Mouse (Mus musculus): ENCODE results near the gene Pagr1b. TPM values are rescaled to one million over a fixed set of nuclear protein-coding genes. Genes with fewer than 3 reads are reported as not detected.
A peak's percentile ranks its signal among the peaks of the same experiment; 100 is the strongest.

Pagr1b gene
- not detected in 2 replicates for polyA plus RNA-seq (2014; fragmentation: Nextera tagmentation; extraction: Ambion mirVana)

DNA sequence TGATC is at the start of gene Pagr1b:
TSS of gene Pagr1b (minus strand) at position 4 of the 5 bp plus-strand sequence.
- peak within 1 kb of the TSS; percentile 86 for H3K9ac ChIP-seq (ENCODE audit: low read length)
- H3K27ac ChIP-seq (replicated peaks; ENCODE audit: low read depth, low read length) = peak within 1 kb of the TSS; percentile 85
- DNase-seq (ENCODE audit: low spot score) (no peak), ATAC-seq (ENCODE audit: insufficient number of reproducible peaks, low FRiP score, low TSS enrichment, low read depth) (no peak)
- no peaks in the 10 kb centered on the region for H3K9me3 ChIP-seq (ENCODE audit: control insufficient read depth, low read length)
- H3K4me3 ChIP-seq (ENCODE audit: low read depth, low read length) = peak within 1 kb of the TSS; percentile 64
- H3K4me1 ChIP-seq (ENCODE audit: control insufficient read depth, insufficient read depth, low read length) = peaks cover 34% of the 10 kb centered on the region
- peaks cover 4% of the 10 kb centered on the region; the same call in 1 of the 2 replicates for H3K36me3 ChIP-seq (ENCODE audit: control insufficient read depth, insufficient read depth, low read length)
- peak within 1 kb of the TSS; percentile 82 for H3K4me2 ChIP-seq (ENCODE audit: low read depth, severe bottlenecking)
- H3K27me3 ChIP-seq (ENCODE audit: control insufficient read depth, insufficient read depth, low read length) = no peaks in the 10 kb centered on the region

DNA sequence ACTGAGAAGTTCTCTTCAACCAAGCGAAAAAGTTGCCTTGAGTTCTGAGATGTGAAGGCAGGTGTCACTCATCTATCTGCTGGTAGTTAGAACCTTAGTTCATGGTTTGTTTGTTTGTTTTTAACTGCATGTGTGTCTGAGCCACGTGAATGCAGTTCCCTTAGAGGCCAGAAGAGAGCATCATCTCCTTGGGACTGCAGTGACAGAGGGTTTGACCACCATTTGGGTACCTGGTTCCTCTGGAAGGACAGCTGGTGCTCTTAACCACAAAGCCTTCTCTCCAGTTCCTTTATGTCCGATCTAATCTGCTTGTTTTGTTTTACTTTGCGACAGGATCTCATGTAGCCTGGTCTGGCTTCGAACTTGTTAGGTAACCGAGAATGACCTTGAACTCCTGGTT is 49.3 kb upstream of the Pagr1b start:
- no peak overlapping the region for H3K4me3 ChIP-seq (ENCODE audit: low read depth, low read length)
- WGBS = 90% methylated on average over 6 of the region's 6 CpGs
- no peak for DNase-seq (ENCODE audit: low spot score)
- H3K9ac ChIP-seq (ENCODE audit: low read length) = no peak overlapping the region
- no peaks in the 10 kb centered on the region for H3K9me3 ChIP-seq (ENCODE audit: control insufficient read depth, low read length)
- H3K27ac ChIP-seq (replicated peaks; ENCODE audit: low read depth, low read length) = no peak overlapping the region
- ATAC-seq (ENCODE audit: insufficient number of reproducible peaks, low FRiP score, low TSS enrichment, low read depth) = no peak
- H3K4me2 ChIP-seq (ENCODE audit: low read depth, severe bottlenecking) = no peak overlapping the region
- H3K4me1 ChIP-seq (ENCODE audit: control insufficient read depth, insufficient read depth, low read length) = no peaks in the 10 kb centered on the region
- H3K36me3 ChIP-seq (ENCODE audit: control insufficient read depth, insufficient read depth, low read length) = no peaks in the 10 kb centered on the region
- H3K27me3 ChIP-seq (ENCODE audit: control insufficient read depth, insufficient read depth, low read length) = no peaks in the 10 kb centered on the region

DNA sequence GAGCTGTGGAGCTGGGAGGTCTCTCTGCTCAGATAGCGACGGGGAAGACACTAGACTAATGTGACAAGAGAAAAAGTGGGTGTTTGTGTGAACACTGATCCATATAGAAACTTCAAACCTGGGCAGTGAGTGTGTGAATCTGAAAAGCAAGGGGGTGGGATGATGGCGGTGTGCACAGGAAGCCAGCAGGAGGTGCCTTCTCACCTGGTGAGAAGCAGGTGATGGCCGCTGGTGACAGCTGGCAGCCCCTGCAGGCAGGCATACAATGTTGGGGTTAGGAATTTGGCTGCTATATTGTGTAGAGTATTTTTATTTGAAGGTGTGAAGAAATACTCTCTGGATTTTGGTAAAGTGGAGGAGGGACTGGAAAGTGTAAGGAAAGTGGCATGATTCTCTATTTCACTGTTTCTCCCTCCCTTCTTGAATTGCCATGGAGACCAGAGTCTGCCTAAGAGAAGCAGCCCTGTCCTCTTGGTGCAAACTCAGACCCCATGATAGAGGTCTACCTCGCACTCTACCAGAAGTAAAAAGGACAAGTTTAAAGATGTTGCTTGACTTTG is 38.8 kb upstream of the Pagr1b start:
- no peak for DNase-seq (ENCODE audit: low spot score)
- H3K4me2 ChIP-seq (ENCODE audit: low read depth, severe bottlenecking) = no peak overlapping the region
- H3K27me3 ChIP-seq (ENCODE audit: control insufficient read depth, insufficient read depth, low read length) = no peaks in the 10 kb centered on the region
- H3K9me3 ChIP-seq (ENCODE audit: control insufficient read depth, low read length) = no peaks in the 10 kb centered on the region
- no peak overlapping the region for H3K27ac ChIP-seq (replicated peaks; ENCODE audit: low read depth, low read length)
- no peak overlapping the region for H3K4me3 ChIP-seq (ENCODE audit: low read depth, low read length)
- no peak overlapping the region for H3K9ac ChIP-seq (ENCODE audit: low read length)
- ATAC-seq (ENCODE audit: insufficient number of reproducible peaks, low FRiP score, low TSS enrichment, low read depth) = no peak
- no peaks in the 10 kb centered on the region for H3K4me1 ChIP-seq (ENCODE audit: control insufficient read depth, insufficient read depth, low read length)
- 72% methylated on average over 5 of the region's 5 CpGs for WGBS
- H3K36me3 ChIP-seq (ENCODE audit: control insufficient read depth, insufficient read depth, low read length) = no peaks in the 10 kb centered on the region

DNA sequence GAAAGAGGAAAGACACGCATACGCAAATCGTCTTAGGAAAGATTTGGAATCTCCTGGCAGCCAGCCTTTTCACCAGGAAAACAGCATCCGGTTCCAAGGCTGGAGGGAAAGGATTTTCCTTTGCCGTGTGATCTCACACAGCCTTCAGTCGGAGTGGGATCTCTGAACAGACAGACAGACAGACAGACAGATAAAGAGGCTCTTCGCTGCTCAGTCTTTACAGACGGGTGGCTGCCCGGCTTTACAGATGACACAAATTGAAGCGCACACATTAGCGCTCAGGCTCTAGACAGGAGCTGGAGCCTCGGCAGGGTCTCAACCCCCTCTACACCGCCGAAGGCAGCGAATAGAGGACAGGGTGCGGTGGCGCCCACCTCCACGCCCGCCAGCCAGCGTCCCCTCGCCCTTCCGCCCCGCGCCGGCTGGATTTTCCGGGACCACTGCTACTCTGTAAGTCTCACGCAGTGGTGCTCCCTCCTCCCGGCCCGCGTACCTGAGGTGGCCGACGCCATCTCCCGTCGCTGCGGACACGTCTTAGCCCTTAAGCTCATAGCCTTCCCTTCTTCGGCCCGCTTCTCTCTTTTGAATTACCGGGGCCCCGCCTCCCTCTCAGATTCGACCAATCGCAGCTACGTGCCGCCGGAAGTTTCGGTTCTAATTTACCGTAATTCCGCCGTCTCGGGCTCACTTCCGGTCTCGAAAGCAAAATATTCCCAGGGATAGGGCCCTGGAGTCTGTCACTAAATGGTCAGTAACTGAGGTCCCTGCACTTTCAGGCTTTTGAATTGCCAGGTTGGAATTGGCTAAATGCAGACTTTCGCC is 25.8 kb upstream of the Pagr1b start, which contains the start of gene Kif22:
TSS of gene Kif22 (minus strand) at position 621 of the 822 bp plus-strand sequence.
- Histone ChIP-seq H3K9ac (ENCODE audit: low read length) (peak within 1 kb of the TSS; percentile 84), H3K27ac (replicated peaks; ENCODE audit: low read depth, low read length) (peak within 1 kb of the TSS; percentile 50; the same call in 1 of the 2 replicates), H3K36me3 (ENCODE audit: control insufficient read depth, insufficient read depth, low read length) (peaks cover 3% of the 10 kb centered on the region; the same call in 1 of the 2 replicates), H3K4me2 (ENCODE audit: low read depth, severe bottlenecking) (peak within 1 kb of the TSS; percentile 79), H3K9me3 (ENCODE audit: control insufficient read depth, low read length) (no peaks in the 10 kb centered on the region), H3K4me1 (ENCODE audit: control insufficient read depth, insufficient read depth, low read length) (0 out of 2 replicates have a peak, but pooled peaks cover 10% of the 10 kb centered on the region), H3K27me3 (ENCODE audit: control insufficient read depth, insufficient read depth, low read length) (no peaks in the 10 kb centered on the region), H3K4me3 (ENCODE audit: low read depth, low read length) (peak within 1 kb of the TSS; percentile 92)
- peak; percentile 90 for DNase-seq (ENCODE audit: low spot score)
- ATAC-seq (ENCODE audit: insufficient number of reproducible peaks, low FRiP score, low TSS enrichment, low read depth) = peak; percentile 80; the same call in 1 of the 2 replicates
- under 1% methylated on average over 53 of the region's 53 CpGs for WGBS

DNA sequence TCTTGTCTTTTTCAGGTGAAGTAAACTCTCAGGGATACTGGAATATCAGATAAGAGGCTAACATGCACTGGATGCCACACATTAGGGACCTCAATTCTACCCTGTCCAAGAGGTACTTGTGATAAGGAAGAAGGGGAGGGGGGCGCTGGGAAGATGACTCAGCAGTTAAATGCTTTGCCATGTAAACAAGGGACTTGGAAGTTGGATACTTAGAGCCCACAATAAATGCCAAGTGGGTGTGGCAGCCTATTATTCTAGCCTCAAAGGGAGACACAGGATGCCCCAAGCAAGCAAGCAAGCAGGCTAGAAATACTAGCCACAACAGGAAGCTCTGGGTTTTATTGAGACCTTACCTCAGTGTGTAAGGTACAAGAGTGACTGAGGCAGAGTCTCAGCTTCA is 15.0 kb upstream of the Pagr1b start:
- no peaks in the 10 kb centered on the region for H3K9me3 ChIP-seq (ENCODE audit: control insufficient read depth, low read length)
- H3K4me1 ChIP-seq (ENCODE audit: control insufficient read depth, insufficient read depth, low read length) = peaks cover 7% of the 10 kb centered on the region
- no peak for DNase-seq (ENCODE audit: low spot score)
- H3K27ac ChIP-seq (replicated peaks; ENCODE audit: low read depth, low read length) = no peak overlapping the region
- peaks cover 40% of the 10 kb centered on the region for H3K36me3 ChIP-seq (ENCODE audit: control insufficient read depth, insufficient read depth, low read length)
- H3K27me3 ChIP-seq (ENCODE audit: control insufficient read depth, insufficient read depth, low read length) = no peaks in the 10 kb centered on the region
- H3K9ac ChIP-seq (ENCODE audit: low read length) = no peak overlapping the region
- no peak overlapping the region for H3K4me2 ChIP-seq (ENCODE audit: low read depth, severe bottlenecking)
- WGBS = 75% methylated on average over 1 of the region's 1 CpGs
- H3K4me3 ChIP-seq (ENCODE audit: low read depth, low read length) = no peak overlapping the region
- ATAC-seq (ENCODE audit: insufficient number of reproducible peaks, low FRiP score, low TSS enrichment, low read depth) = no peak

DNA sequence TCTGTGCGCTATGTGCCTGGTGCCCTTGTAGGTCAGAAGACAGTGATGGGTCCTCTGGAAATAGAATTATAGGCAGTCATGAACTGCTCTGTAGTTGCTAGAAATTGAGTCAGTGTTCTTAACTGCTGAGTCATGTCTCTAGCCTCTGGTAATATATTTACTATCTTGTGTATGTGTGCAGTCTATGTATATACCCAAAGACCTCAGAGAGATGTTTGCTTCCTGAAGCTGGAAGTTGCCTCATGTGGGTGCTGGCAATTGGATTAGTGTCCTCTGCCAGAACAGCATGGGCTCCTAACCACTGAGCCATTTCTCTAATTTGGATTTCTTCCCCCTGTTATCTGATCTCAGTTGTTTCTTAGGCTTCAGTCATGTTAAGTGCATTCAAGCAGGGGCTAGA is 13.9 kb upstream of the Pagr1b start:
- WGBS = 100% methylated on average over 1 of the region's 1 CpGs
- Histone ChIP-seq H3K9ac (ENCODE audit: low read length) (no peak overlapping the region), H3K9me3 (ENCODE audit: control insufficient read depth, low read length) (no peaks in the 10 kb centered on the region), H3K4me3 (ENCODE audit: low read depth, low read length) (no peak overlapping the region), H3K27ac (replicated peaks; ENCODE audit: low read depth, low read length) (no peak overlapping the region), H3K4me1 (ENCODE audit: control insufficient read depth, insufficient read depth, low read length) (peaks cover 7% of the 10 kb centered on the region), H3K27me3 (ENCODE audit: control insufficient read depth, insufficient read depth, low read length) (no peaks in the 10 kb centered on the region), H3K4me2 (ENCODE audit: low read depth, severe bottlenecking) (no peak overlapping the region), H3K36me3 (ENCODE audit: control insufficient read depth, insufficient read depth, low read length) (peaks cover 37% of the 10 kb centered on the region)
- ATAC-seq (ENCODE audit: insufficient number of reproducible peaks, low FRiP score, low TSS enrichment, low read depth) (no peak), DNase-seq (ENCODE audit: low spot score) (no peak)

DNA sequence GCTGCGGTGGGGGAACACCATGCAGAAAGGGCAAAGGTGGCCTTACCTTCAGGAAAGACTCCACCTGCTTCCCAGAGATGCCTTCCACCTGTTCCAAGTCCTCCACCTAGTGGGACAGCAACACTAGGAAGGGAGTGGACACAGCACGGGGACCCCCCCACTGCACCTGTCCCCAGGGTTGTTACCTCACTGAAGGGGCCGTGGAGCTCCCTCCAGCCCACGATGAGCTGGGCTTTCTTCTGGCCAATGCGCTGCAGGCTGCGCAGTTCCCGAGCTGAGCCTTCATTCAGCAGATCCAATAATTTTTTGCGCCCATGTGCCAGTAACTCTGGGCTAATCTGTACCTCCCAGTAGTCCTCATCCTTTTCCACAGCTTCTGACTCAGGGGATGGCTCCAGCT is 11.6 kb upstream of the Pagr1b start:
- no peak for ATAC-seq (ENCODE audit: insufficient number of reproducible peaks, low FRiP score, low TSS enrichment, low read depth)
- H3K4me1 ChIP-seq (ENCODE audit: control insufficient read depth, insufficient read depth, low read length) = peaks cover 23% of the 10 kb centered on the region
- no peaks in the 10 kb centered on the region for H3K9me3 ChIP-seq (ENCODE audit: control insufficient read depth, low read length)
- DNase-seq (ENCODE audit: low spot score) = peak; percentile 43
- H3K36me3 ChIP-seq (ENCODE audit: control insufficient read depth, insufficient read depth, low read length) = peaks cover 35% of the 10 kb centered on the region
- H3K4me2 ChIP-seq (ENCODE audit: low read depth, severe bottlenecking) = peak overlapping the region; percentile 52
- peak overlapping the region; percentile 97 for H3K4me3 ChIP-seq (ENCODE audit: low read depth, low read length)
- no peaks in the 10 kb centered on the region for H3K27me3 ChIP-seq (ENCODE audit: control insufficient read depth, insufficient read depth, low read length)
- peak overlapping the region; percentile 64 for H3K9ac ChIP-seq (ENCODE audit: low read length)
- peak overlapping the region; percentile 98 for H3K27ac ChIP-seq (replicated peaks; ENCODE audit: low read depth, low read length)
- WGBS = 74% methylated on average over 8 of the region's 8 CpGs

DNA sequence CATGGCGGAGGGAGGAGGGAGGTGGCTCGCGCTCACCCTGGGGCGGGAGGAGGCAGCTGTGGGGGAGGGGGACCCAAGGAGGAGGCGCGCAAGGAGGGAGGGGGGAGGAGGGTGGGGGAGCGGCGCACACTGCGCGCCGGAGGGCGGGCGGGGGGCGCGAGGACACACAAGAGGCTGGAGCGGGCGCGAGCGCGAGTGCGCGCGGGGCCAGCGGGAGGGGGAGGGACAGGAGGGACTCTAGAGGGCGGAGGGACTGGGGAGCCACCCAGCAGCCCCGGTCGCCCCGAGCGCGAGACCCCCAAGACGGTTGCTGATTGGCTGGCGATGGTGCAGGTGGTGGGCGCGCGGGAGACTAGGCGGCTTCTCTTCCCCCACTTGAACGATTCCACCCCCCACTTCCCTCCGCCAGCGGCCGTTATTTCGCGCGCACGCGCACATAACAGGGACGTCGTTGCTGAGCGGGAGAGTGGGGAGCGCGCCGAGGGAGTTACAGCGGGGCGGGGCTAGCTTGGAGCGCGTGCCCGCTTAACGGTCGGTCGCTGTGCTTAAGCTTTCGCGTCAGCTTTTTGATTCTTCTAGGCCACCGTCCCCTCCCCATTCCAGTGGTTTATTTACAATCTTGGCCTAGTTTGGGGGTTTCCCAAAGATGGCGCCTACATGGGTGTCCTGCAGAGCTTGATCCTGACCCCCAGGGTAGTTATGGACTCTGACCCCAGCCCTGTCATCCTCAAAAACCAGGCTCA is 10.9 kb upstream of the Pagr1b start, which contains the start of gene Maz:
TSS of gene Maz (minus strand) at position 54 of the 743 bp plus-strand sequence.
- WGBS = under 1% methylated on average over 46 of the region's 63 CpGs
- ATAC-seq (ENCODE audit: insufficient number of reproducible peaks, low FRiP score, low TSS enrichment, low read depth) = peak; percentile 91
- H3K9ac ChIP-seq (ENCODE audit: low read length) = peak within 1 kb of the TSS; percentile 99

More for the DNA sequence above, 10.9 kb upstream of the Pagr1b start, which contains the start of gene Maz:
- Histone ChIP-seq H3K27me3 (ENCODE audit: control insufficient read depth, insufficient read depth, low read length) (no peaks in the 10 kb centered on the region), H3K27ac (replicated peaks; ENCODE audit: low read depth, low read length) (peak within 1 kb of the TSS; percentile 98), H3K4me2 (ENCODE audit: low read depth, severe bottlenecking) (peak within 1 kb of the TSS; percentile 83), H3K4me1 (ENCODE audit: control insufficient read depth, insufficient read depth, low read length) (peaks cover 31% of the 10 kb centered on the region), H3K4me3 (ENCODE audit: low read depth, low read length) (peak within 1 kb of the TSS; percentile 97), H3K36me3 (ENCODE audit: control insufficient read depth, insufficient read depth, low read length) (peaks cover 33% of the 10 kb centered on the region), H3K9me3 (ENCODE audit: control insufficient read depth, low read length) (no peaks in the 10 kb centered on the region)
- DNase-seq (ENCODE audit: low spot score) = peak; percentile 99
